Mouse (Mus musculus): ENCODE results near the gene Cpeb2. TPM values are rescaled to one million over a fixed set of nuclear protein-coding genes. Genes with fewer than 3 reads are reported as not detected.

Cpeb2 gene
- polyA plus RNA-seq, 1 experiment from 2014 or later, result 2.7 TPM

GRCm38 (mm10) chr5:43330260-43330659 is 97.3 kb downstream of the Cpeb2 start:
- no peaks in the 10 kb centered on the region for H3K36me3 ChIP-seq (ENCODE audit: insufficient read depth, low read length)
- no peak overlapping the region for H3K9ac ChIP-seq (ENCODE audit: low read depth, low read length)
- no peaks in the 10 kb centered on the region for H3K9me3 ChIP-seq (replicated peaks; ENCODE audit: low read length)
- TF ChIP-seq CTCF (IDR thresholded peaks at IDR 0.05; ENCODE audit: low read depth), result no peak
- H3K4me2 ChIP-seq (ENCODE audit: low read length), result no peak overlapping the region
- H3K27ac ChIP-seq, result no peak overlapping the region
- no peak overlapping the region for H3K4me3 ChIP-seq (replicated peaks; ENCODE audit: low read depth, low read length)
- WGBS, result 62% methylated on average over 3 of the region's 3 CpGs
- no peaks in the 10 kb centered on the region for H3K27me3 ChIP-seq (ENCODE audit: insufficient read depth, low read length)
- ATAC-seq (replicated peaks; ENCODE audit: low FRiP score, low read depth), result no peak
- H3K4me1 ChIP-seq (replicated peaks; ENCODE audit: insufficient read depth, low read length), result no peaks in the 10 kb centered on the region
- no peak for DNase-seq (ENCODE audit: low spot score)

- Histone ChIP-seq H3K4me3 (replicated peaks; ENCODE audit: low read depth, low read length) (no peak overlapping the region), H3K27me3 (ENCODE audit: insufficient read depth, low read length) (no peaks in the 10 kb centered on the region), H3K9me3 (replicated peaks; ENCODE audit: low read length) (no peaks in the 10 kb centered on the region), H3K9ac (ENCODE audit: low read depth, low read length) (no peak overlapping the region), H3K36me3 (ENCODE audit: insufficient read depth, low read length) (no peaks in the 10 kb centered on the region), H3K4me2 (ENCODE audit: low read length) (no peak overlapping the region), H3K4me1 (replicated peaks; ENCODE audit: insufficient read depth, low read length) (no peaks in the 10 kb centered on the region), H3K27ac (no peak overlapping the region)
- no peak for ATAC-seq (replicated peaks; ENCODE audit: low FRiP score, low read depth)
- WGBS, result 67% methylated on average over 2 of the region's 2 CpGs
- TF ChIP-seq CTCF (IDR thresholded peaks at IDR 0.05; ENCODE audit: low read depth), result no peak
- DNase-seq (ENCODE audit: low spot score), result no peak
These were observed 101.5 kb downstream of the Cpeb2 start for GRCm38 (mm10) chr5:43334469-43334868.

- 92% methylated on average over 1 of the region's 1 CpGs for WGBS
- no peak for ATAC-seq (replicated peaks; ENCODE audit: low FRiP score, low read depth)
These were observed 104.2 kb downstream of the Cpeb2 start for GRCm38 (mm10) chr5:43337212-43337611.

GRCm38 (mm10) chr5:43338771-43339475 is 106.0 kb downstream of the Cpeb2 start:
- H3K4me1 ChIP-seq (replicated peaks; ENCODE audit: insufficient read depth, low read length), result no peaks in the 10 kb centered on the region
- no peak overlapping the region for H3K27ac ChIP-seq
- no peaks in the 10 kb centered on the region for H3K9me3 ChIP-seq (replicated peaks; ENCODE audit: low read length)
- H3K4me2 ChIP-seq (ENCODE audit: low read length), result no peak overlapping the region
- ATAC-seq (replicated peaks; ENCODE audit: low FRiP score, low read depth) (no peak), DNase-seq (ENCODE audit: low spot score) (no peak)
- no peak; the same call in 1 of the 2 replicates for TF ChIP-seq CTCF (IDR thresholded peaks at IDR 0.05; ENCODE audit: low read depth)
- WGBS, result 46% methylated on average over 10 of the region's 10 CpGs
- H3K36me3 ChIP-seq (ENCODE audit: insufficient read depth, low read length), result no peaks in the 10 kb centered on the region
- H3K9ac ChIP-seq (ENCODE audit: low read depth, low read length), result no peak overlapping the region
- H3K4me3 ChIP-seq (replicated peaks; ENCODE audit: low read depth, low read length), result no peak overlapping the region
- no peaks in the 10 kb centered on the region for H3K27me3 ChIP-seq (ENCODE audit: insufficient read depth, low read length)

More at GRCm38 (mm10) chr5:43337212-43337611, 104.2 kb downstream of the Cpeb2 start:
- DNase-seq (ENCODE audit: low spot score), result no peak
- no peak for TF ChIP-seq CTCF (IDR thresholded peaks at IDR 0.05; ENCODE audit: low read depth)
- Histone ChIP-seq H3K36me3 (ENCODE audit: insufficient read depth, low read length) (no peaks in the 10 kb centered on the region), H3K4me3 (replicated peaks; ENCODE audit: low read depth, low read length) (no peak overlapping the region), H3K9ac (ENCODE audit: low read depth, low read length) (no peak overlapping the region), H3K27me3 (ENCODE audit: insufficient read depth, low read length) (no peaks in the 10 kb centered on the region), H3K4me2 (ENCODE audit: low read length) (no peak overlapping the region), H3K9me3 (replicated peaks; ENCODE audit: low read length) (no peaks in the 10 kb centered on the region), H3K27ac (no peak overlapping the region), H3K4me1 (replicated peaks; ENCODE audit: insufficient read depth, low read length) (no peaks in the 10 kb centered on the region)
